Mouse (Mus musculus) lung, postnatal 36 days (tissue): ENCODE data around the gene Atp1b1.

Experiments used
- DNase-seq: peaks from one replicate; pipeline ENCODE4 v3.0.0; 2022; ENCODE audit warnings: mixed read lengths

Atp1b1 gene

GRCm38 (mm10) chr1:164458245-164458613 is at the start of gene Atp1b1:
Gene Atp1b1 (minus strand): TSS chr1:164458355.
- peak; percentile 89 for DNase-seq

GRCm38 (mm10) chr1:164505096-164505495 is 46.9 kb upstream of the Atp1b1 start:
- DNase-seq, result no peak

GRCm38 (mm10) chr1:164503140-164503730 is 45.1 kb upstream of the Atp1b1 start:
- DNase-seq, result peak; percentile 22

GRCm38 (mm10) chr1:164502231-164502630 is 44.1 kb upstream of the Atp1b1 start:
- DNase-seq, result no peak

- DNase-seq, result peak; percentile 53
Measured at GRCm38 (mm10) chr1:164494741-164495512, 36.8 kb upstream of the Atp1b1 start.

- DNase-seq, result no peak
Measured at GRCm38 (mm10) chr1:164494215-164494614, 36.1 kb upstream of the Atp1b1 start.

GRCm38 (mm10) chr1:164493042-164493705 is 35.0 kb upstream of the Atp1b1 start:
- peak; percentile 42 for DNase-seq

- no peak for DNase-seq
Measured at GRCm38 (mm10) chr1:164492476-164492875, 34.3 kb upstream of the Atp1b1 start.

GRCm38 (mm10) chr1:164489961-164490594 is 31.9 kb upstream of the Atp1b1 start:
- no peak for DNase-seq

GRCm38 (mm10) chr1:164483728-164484127 is 25.6 kb upstream of the Atp1b1 start:
- DNase-seq, result no peak

- DNase-seq, result no peak
Measured at GRCm38 (mm10) chr1:164482833-164483232, 24.7 kb upstream of the Atp1b1 start.

GRCm38 (mm10) chr1:164481645-164482354 is 23.6 kb upstream of the Atp1b1 start:
- peak; percentile 12 for DNase-seq

GRCm38 (mm10) chr1:164480755-164481644 is 22.8 kb upstream of the Atp1b1 start:
- no peak for DNase-seq

GRCm38 (mm10) chr1:164475895-164476294 is 17.7 kb upstream of the Atp1b1 start:
- no peak for DNase-seq

GRCm38 (mm10) chr1:164474778-164475511 is 16.8 kb upstream of the Atp1b1 start:
- no peak for DNase-seq

- no peak for DNase-seq
Measured at GRCm38 (mm10) chr1:164474310-164474709, 16.2 kb upstream of the Atp1b1 start.

GRCm38 (mm10) chr1:164473398-164473797 is 15.2 kb upstream of the Atp1b1 start:
- DNase-seq, result no peak

GRCm38 (mm10) chr1:164471632-164472031 is 13.5 kb upstream of the Atp1b1 start:
- no peak for DNase-seq

- DNase-seq, result no peak
Measured at GRCm38 (mm10) chr1:164470985-164471384, 12.8 kb upstream of the Atp1b1 start.

GRCm38 (mm10) chr1:164468329-164468728 is 10.2 kb upstream of the Atp1b1 start:
- DNase-seq, result no peak

GRCm38 (mm10) chr1:164467406-164467805 is 9.3 kb upstream of the Atp1b1 start:
- no peak for DNase-seq
